17 mouse cellular contexts compared by ENCODE assay signal in genomic region chr6:108404736-108405135, GRCm38 (mm10).
"Had no signal": no experiment of that assay in that cellular context is flagged by ENCODE, and none has a peak within 500 bp of the region (broad histone marks: within the 10 kb centered on the region; RNA-seq: fewer than 3 reads in every experiment).

No protein-coding gene starts in this region.

- H3K4me2 ChIP-seq: kidney, embryonic 15.5 days; liver, embryonic 12.5 days; liver, embryonic 15.5 days; lung, embryonic 14.5 days; midbrain, embryonic 11.5 days had no signal

- H3K4me3 ChIP-seq: kidney, embryonic 15.5 days; left cerebral cortex, adult 2 months; liver, embryonic 12.5 days; liver, embryonic 15.5 days; megakaryocyte, embryonic 14.5 days had no signal

- ATAC-seq: inflammation-experienced regulatory T-cells, adult 6 months; intestine, embryonic 16.5 days; liver, embryonic 12.5 days had no signal

- H3K9me3 ChIP-seq: kidney, embryonic 15.5 days; liver, embryonic 12.5 days; liver, embryonic 15.5 days; megakaryocyte, embryonic 14.5 days had no signal

- H3K27me3 ChIP-seq: kidney, embryonic 15.5 days; liver, embryonic 12.5 days; liver, embryonic 15.5 days; megakaryocyte, embryonic 14.5 days had no signal

- H3K4me1 ChIP-seq: kidney, embryonic 15.5 days; liver, embryonic 12.5 days; liver, embryonic 15.5 days; megakaryocyte, embryonic 14.5 days had no signal

- H3K9ac ChIP-seq: kidney, embryonic 15.5 days; liver, embryonic 12.5 days; liver, embryonic 15.5 days; lung, embryonic 14.5 days had no signal

- H3K27ac ChIP-seq: kidney, embryonic 15.5 days; left cerebral cortex, adult 2 months; liver, embryonic 12.5 days; liver, embryonic 15.5 days; macrophage had no signal

- DNase-seq: kidney, adult 8-10 months; kidney, postnatal 10 days; kidney, postnatal 36 days; layer of hippocampus, postnatal 36 days; lung, embryonic 14.5 days; midbrain, embryonic 14.5 days; thymus, adult 18-20 months; thymus, postnatal 36 days had no signal
